ENCODE assay signal across 16 mouse cellular contexts in the genomic region with DNA sequence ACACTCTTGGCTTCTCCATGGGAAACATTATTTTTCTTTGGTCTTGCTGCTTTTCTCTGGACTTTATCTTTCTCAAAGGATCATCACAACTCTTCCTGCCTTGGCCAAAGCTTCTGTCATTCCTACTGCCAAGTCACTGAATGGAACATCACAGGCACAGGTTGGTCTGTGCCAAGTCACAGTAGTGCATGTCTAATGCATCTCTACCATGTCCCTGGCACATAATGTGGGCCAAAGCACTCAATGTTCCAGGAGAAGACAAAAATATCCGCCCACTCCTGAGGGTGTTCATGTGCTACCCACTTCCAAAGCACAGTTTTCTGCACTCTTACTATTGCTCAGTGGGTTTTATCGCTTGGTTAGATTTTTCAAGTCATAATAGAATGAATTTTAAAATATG.
DNase-seq lines count a peak whose midpoint lies in the region; ATAC-seq lines count a peak whose summit lies in the region.
"Had no signal": no experiment of that assay in that cellular context is flagged by ENCODE, and none has a peak within 500 bp of the region (broad histone marks: within the 10 kb centered on the region; RNA-seq: fewer than 3 reads in every experiment).

No protein-coding gene starts in this region.

- peak; percentile 2 for DNase-seq in cerebellum, adult 11-12 months
- peak; percentile 4 for DNase-seq in heart, adult 8-10 months (ENCODE audit: low spot score)
- no peak for DNase-seq in heart, postnatal 36 days
- peak; percentile 7 for DNase-seq in testis, postnatal 14 days (ENCODE audit: low spot score)
- no peak for DNase-seq in testis, postnatal 10 days (ENCODE audit: low spot score)
- no peak for DNase-seq in adrenal gland, postnatal 4 days (ENCODE audit: low spot score in 2 of 2)
- DNase-seq in embryo, embryonic 10.5 days (ENCODE audit: low spot score), result no peak
- DNase-seq: adrenal gland, postnatal 10 days; gastrocnemius, postnatal 14 days; kidney, postnatal 10 days; right cerebral cortex, postnatal 25 days had no signal

- intact Hi-C loops in heart, postnatal 36 days (cut with DNase I), result no loop called here

- ATAC-seq in cerebellum, adult (ENCODE audit: insufficient number of reproducible peaks, low FRiP score, low TSS enrichment), result no peak
- ATAC-seq: forebrain, embryonic 15.5 days; intestine, postnatal 0 days; liver, embryonic 12.5 days; midbrain, embryonic 15.5 days had no signal

Comparison
In these comparisons a context has a peak if more than half of its experiments do, and no peak if none do; other contexts are left out.
1. DNase-seq: peak in cerebellum, adult 11-12 months (single experiment), heart, adult 8-10 months (single experiment) and testis, postnatal 14 days (single experiment); none in heart, postnatal 36 days (0 of 2), testis, postnatal 10 days (single experiment), adrenal gland, postnatal 4 days (0 of 2) and embryo, embryonic 10.5 days (single experiment).